Mouse (Mus musculus): ENCODE results near the gene Shb.
A peak's percentile ranks its signal among the peaks of the same experiment; 100 is the strongest.

The Shb gene

DNA sequence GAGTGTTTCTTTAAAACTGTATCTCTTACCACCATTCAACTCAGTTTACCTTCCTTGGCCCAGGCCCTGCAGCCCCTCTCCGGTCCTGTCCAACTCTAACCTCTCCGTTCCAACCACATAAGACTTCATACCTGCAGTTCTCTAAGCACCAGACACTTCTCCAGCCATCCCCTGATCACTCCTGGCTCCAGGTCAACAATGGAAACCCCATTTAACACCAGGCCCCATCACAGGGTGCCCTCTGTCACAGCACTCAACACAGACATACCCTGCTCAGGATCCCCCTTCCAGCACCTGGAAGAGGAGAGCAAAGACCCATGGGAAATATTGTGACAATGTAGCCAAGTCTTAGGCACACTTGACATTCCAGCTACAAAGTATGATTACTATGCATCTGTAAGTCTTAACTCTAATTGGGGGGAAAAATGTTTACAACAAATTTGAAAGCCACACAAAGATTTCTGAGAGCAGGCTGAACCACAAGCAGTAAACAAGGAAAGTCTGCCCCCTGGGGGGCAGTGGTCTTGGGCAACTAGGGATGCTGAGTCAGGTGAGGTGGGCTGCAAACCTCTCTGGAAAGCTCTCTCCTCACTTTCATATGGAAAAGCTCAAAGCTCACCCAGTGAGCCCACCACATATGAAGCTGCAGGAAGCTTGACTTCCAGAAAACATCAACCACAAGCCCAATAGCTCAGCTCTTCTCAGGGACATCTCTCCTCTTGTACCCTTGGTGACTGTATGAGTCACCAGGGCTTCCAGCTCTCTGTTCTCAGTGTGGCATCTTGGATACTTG is 4.5 kb downstream of the Shb start:
- DNase-seq (ENCODE audit: low spot score in 2 of 2), result no peak

DNA sequence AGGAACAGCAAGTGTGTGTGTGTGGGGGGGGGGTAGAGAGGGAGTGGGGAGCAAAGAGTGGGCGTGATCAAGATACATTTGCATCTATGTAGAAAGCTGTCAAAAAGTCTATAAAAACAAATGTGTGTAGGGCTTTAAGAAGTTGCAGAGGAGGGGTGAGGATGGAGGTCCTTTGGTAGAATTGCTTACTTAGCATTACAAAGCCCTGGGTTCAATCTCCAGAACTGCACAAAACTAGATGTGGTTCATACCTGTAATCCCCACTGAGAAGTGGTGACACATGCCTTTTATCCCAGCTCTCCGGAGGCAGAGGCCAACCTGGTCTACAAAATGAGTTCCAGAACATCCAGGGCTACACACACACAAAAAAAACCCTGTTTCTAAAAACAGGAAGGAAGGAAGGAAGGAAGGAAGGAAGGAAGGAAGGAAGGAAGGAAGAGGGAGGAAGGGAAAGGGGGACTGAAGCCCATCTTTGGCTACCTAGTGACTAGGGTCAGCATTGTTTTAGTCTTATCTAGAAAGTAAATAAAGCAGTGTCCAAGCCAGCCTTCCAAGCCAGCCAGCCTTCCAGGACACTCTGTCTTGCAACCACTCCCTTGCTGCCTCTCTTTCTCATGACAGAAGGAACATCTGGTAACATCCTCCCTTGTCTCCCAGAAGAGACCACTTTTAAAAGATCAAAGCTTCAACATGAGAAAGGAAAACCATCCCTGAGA is 5.3 kb downstream of the Shb start:
- DNase-seq (ENCODE audit: low spot score in 2 of 2), result no peak

DNA sequence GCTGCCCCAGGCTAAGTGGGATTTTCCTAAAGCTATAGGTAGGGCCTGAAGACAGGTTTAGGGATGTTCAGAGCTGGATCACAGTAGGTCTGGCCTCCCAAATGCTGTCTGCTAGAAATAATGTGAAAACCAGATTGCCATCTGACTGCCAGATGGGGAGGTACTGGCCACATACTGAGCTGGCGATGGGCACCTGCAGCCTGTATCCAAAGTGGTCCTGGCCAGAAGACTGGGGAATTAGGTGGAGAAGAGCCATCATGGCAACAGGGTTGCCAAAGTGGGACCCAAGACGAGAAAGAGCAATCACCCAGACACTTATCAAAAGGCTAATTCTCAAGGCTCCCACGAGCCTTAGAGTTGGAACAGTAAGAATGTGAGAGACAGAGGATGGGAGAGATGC is 6.1 kb downstream of the Shb start:
- DNase-seq (ENCODE audit: low spot score in 2 of 2), result no peak

DNA sequence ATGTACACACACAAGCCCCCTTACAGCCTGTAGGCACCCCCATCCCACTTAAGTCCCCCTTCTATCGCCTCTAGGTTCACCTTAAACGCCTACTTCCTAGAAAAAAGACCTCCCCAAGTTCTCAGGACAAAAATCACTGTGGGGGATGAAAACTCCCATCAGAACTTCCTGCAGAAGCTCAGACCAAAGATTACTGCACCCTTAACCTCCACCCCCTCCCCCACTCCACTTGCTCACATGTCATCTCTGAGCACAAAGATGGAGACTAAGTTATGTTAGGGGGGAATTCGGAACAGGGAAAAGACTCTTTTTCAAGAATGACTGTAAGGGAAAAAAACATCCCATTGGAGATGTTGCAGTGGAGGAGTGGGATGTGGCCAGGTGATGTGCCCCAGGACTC is 6.7 kb downstream of the Shb start:
- DNase-seq (ENCODE audit: low spot score in 2 of 2), result no peak

DNA sequence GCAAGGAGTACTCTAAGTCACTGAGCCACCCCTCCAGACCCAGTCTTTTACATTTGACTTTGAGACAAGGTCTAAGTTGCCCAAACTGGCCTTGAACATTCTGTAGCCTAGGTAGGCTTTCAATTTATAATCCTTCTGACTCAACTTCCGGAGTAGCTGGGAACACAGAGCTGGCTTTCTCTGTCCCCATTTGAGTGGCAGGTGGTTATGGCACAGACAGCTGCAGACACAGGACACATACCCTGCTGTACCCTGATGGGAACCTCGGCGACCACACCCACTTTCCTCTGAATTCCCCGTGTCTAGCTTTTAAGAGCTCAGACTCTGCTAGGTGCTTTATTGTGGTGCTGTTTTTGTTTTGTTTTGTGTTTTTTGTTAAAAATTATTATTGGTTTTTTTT is 7.7 kb downstream of the Shb start:
- no peak for DNase-seq (ENCODE audit: low spot score in 2 of 2)

DNA sequence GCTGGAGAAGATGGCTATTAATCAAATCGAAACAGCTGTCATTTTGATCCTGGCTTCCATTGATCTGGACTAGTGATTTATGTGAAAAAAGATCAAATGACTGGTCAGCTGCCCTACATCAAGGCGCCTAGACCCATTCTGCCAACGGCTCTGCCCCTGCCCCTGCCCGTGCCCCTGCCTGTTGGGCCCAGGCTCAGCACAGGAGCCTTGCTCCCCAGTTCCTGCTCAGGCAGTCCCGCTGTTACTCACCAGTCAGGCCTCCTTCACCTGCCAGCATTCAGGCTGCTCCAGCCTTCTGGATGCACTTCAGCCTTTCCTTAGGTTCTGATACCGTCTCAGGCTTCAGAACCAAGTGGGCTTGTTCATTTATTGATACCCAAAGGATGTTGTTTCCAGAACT is 8.9 kb downstream of the Shb start:
- DNase-seq (ENCODE audit: low spot score in 2 of 2), result no peak

DNA sequence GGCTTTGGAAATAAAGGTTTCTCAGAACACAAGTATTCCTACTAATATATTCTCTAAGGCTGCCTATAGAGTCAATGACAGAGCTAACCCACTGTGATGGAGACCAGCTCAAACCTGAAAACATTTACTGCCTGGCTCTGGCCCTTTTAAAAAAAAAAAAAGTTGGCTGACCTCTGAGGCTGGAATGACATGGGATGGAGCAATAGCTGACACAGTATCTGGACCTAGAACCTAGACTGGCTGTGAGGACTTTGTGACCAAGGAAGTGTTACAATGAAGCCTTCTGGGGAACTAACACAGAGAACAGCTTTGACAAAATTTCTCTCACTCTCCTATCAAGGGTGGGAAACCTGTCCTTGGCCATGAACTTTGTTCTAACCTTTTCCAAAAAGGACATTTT is 9.3 kb downstream of the Shb start:
- no peak for DNase-seq (ENCODE audit: low spot score in 2 of 2)

DNA sequence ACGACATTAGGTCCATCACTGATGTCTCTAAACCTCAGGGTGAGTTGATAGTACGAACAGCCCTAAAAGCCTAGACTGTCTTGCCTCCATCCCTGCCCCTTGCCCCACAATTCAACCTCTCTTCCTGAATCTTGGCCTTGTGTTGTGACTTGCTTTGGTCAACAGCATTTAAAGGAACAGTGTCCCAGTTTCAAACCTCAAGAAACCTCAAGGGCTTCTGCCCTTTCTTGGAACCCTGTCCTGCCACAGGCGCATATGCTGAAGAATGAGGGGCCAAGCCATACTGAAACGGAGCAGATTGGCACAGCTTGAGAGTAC is 9.7 kb downstream of the Shb start:
- DNase-seq (ENCODE audit: low spot score in 2 of 2), result no peak

DNA sequence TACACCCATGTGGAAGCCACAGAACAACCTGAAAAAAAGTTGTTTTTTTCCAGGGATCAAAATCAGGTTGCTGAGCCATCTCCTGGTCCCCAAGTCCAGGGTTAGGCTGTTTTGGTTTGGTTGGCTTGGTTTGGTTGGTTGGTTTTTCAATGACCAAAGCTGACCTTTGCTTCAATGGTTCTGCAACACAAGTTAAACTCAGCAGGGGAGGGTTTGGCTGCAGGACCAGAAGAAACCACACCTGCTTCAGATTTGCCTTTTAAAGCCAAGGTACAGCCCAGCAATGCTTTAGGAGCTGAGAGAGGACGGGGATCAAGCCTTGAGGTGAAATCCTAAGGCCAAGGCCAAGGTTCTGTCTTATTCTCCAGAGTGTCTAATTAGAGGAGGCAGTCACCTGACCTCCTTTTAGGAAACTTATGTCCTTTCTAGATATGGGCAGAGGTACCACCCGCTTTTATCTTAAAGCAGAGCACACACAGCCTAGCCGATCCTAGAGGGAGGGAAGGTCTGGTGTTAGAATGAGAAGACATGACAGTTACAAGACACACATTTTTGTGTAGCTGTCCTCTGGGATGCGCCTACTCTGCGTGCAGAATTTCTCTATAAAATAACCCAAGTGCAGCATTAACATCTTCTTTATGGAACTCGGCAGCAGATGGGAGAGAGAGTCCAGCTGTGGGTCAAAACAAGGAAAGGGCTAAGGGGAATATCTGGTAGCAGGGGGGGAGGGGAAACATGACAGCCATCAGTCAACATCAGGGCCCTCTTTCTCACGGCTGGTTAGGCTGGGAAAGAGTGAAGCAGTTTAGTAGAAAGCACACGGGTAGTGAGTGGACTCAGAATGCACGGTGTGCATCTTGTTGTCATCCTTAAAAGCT is 10.3 kb downstream of the Shb start:
- no peak for DNase-seq (ENCODE audit: low spot score in 2 of 2)

DNA sequence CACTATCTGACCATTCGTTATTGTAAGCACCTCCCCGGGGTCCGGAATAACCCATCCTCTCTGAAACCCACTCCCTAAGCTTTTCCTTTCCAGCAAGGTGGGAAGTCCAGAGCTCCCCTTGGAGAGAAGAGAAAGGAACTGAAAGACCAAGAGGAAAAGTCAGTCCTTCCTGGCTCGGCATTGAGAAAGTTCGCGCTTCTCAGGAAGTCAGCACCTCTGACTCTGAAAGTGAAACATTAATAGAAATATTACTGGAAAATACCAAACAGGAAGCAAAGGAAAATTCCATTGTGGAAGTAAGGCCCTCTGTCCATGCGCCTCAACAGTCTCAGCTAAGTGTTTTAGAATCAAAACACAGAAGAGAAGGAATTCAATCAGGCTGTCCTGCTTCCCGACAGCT is 11.9 kb downstream of the Shb start:
- DNase-seq (ENCODE audit: low spot score in 2 of 2), result no peak

DNA sequence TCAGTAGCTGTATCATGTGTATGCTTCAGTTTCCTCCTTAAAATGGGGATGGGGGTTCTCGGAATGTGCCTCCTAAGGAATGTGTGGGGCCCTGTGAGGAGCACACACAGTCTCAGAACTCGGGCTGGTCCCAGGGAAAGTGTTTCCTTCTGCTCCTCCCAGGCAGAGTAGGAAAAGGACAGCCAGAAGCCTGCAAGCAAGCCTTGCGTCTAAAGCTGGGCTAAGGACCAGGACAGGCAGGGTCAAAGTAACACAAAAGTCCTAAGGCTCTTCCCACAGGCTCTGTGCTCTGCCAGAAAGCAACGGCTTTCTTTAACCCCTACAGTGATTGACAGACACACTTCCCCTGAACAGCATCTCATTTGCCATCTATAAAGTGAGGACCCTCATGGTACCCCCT is 14.9 kb downstream of the Shb start:
- DNase-seq (ENCODE audit: low spot score in 2 of 2), result no peak

DNA sequence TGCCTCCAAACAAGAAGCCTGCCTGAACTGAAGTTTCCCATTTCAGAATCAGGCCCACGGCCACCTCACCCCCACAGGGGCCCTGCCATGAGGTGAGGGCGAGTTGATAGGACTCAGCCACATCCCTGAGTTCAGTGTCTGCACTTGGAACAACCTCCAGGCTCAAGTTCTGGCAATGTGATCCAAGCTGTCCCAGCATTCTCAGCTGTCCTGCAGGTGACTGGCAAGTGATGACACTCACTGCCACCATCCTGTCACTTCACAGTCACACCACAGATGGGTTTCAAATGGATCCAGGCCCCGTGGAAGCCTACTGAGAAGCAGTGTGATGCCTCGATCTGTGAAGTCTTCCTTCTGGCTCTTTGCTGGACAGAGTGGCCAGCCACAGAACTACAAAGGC is 16.4 kb downstream of the Shb start:
- no peak for DNase-seq (ENCODE audit: low spot score in 2 of 2)

DNA sequence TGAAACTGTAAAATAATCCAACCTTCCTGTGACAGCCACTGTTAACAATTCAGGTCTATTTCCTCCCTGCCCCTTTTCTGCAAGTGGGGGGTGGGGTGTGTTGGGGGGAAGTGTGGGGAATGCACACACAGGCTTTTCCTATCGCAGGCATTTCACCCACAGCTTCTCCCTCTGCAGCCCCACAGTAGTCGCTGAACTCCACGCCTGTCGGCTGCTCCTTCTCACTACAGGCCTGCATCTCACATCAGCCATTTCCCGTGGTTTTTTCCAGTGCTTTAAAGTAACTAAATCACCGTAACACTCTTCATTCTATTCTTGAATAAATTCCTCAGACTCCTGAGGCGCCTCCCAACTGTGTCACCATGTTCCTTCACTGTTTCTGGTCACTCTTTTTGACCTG is 17.9 kb downstream of the Shb start:
- DNase-seq (ENCODE audit: low spot score in 2 of 2), result no peak

DNA sequence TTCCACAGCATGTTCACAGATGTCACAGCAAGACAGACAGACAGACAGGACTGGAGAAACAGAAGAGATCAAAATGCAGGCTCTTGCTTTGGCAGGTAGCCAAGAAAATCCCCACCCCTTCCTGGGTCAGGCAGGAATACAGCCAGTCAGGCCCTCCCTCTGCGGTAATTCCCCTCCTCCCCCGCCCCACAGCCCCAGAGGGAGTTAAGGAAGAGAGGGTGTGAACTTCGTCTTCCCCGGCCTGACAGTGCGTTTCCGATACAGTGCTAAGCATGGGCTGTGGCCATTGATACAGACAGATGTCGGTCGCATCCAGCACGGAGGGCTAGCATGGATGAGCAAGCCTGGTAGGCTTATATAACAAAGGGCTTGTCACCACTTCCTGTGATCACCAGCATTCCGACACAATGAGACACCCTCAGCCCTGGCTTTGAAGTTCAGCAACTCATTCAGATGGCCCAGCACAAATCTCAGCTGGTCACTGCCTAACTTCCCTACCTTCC is 18.4 kb downstream of the Shb start:
- peak; percentile 74 to 80 for DNase-seq (ENCODE audit: low spot score in 2 of 2)

DNA sequence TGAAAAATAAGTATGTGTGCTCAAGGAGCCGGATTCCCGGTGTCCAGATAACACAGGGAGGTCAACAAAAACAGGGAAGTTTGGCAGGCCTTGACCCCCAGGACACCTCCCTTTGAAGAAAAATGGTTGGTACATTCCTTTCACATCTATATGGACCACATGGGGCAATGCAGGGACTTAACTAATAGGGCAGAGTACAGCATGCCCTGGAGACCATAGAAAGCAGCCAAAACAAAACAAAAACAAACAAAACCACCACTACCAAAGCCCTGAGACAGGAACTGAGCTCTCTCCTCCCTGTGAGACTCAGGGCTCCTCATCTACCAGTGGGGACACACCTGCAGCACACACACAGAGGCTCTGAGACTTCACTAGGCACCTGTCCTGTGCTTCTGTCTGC is 18.9 kb downstream of the Shb start:
- DNase-seq (ENCODE audit: low spot score in 2 of 2), result no peak

DNA sequence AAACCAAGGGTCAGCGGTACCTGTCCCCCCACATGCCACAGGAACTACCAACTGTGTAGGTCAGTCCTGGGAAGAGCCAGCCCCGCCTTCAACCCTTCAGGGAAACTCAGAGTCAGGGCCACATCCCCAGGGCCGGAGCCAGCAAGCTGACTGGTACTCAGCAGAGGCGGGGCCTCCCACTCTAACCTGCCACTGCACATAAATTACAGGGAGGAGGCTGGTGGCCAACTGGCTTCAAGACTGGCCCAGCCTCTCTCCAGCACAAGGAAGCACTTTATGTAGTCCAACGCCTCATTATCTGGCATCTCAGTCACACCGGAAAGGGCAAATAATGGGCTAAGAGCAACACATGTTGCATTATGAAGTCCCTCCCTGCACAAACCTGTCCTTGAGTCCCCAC is 22.1 kb downstream of the Shb start:
- no peak for DNase-seq (ENCODE audit: low spot score in 2 of 2)

DNA sequence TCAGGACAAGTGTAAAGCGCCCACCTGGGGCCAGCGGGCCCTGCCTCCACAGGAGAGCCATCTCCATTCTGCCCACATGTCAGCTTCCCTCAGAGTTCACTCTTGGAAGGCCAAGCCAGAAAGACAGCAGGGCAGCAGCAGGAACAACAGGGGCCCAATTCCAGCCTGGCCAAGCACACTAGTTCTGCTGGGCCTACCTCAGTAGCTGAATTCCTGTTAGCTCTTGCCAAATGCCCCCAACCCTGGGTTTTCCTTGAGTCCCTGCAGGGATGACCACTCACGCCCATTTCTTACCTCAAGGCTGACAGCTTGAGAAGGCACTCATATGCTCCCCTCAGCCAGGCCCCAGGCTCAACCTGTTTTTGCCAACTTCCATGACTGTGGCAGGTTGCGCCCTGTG is 22.9 kb downstream of the Shb start:
- DNase-seq (ENCODE audit: low spot score in 2 of 2), result no peak

DNA sequence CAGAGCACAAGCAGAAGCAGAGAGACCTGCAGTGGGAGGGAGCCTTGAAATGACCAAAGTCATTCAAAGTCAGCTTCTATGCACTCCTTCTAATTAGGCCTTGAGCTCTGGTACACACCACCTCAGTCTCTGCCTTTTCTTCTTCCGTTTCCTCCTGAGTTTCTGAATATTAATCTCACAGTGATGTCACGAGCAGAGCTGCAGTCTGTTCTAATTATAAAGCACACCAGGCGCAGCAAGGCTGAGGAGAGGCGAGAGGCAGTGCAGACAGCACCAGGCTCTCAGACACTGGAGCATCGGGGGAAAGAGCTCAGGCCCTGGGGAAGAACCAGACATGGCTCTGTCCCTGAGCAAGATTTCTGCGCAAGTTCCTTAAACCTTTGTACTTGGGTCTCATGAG is 23.8 kb downstream of the Shb start:
- DNase-seq (ENCODE audit: low spot score in 2 of 2), result no peak

DNA sequence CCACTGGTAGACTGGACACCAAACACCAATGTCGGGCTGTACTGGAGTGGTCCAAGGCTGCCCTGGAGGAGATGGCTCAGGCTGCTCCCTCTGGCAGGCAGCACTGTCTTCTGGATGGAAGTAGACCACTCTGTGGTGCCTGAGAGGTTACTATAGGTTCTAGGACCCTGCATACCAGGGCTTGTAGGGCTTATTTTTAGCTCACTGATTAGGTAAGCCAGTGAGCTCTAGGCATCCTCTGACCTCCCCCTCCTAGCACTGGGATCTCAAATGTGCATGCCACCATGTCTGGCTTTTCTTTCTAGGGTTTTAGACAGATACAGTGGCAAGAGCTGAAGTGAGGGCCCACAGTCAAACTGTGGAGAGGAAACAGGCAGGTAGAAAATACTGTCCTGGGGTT is 24.8 kb downstream of the Shb start:
- DNase-seq (ENCODE audit: low spot score in 2 of 2), result no peak

DNA sequence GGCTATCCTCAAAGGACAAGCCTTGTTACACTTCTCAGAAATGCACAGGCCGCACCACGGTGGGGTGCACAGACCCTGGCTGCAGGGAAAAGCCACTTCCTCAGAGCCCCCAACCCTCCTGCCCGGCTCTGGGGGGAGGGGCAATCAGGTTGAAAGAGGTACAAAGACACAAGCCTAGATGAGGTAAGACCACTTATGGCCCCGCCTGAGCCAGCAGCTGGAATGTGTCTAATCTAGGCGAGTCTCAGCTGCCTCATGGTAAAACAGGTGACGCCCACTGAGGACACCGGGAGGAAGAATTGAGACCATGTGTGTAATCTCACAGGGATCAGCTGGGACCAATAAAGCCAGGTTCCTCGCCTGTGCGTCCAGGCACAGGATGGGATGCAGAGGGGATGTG is 25.2 kb downstream of the Shb start:
- no peak for DNase-seq (ENCODE audit: low spot score in 2 of 2)

DNA sequence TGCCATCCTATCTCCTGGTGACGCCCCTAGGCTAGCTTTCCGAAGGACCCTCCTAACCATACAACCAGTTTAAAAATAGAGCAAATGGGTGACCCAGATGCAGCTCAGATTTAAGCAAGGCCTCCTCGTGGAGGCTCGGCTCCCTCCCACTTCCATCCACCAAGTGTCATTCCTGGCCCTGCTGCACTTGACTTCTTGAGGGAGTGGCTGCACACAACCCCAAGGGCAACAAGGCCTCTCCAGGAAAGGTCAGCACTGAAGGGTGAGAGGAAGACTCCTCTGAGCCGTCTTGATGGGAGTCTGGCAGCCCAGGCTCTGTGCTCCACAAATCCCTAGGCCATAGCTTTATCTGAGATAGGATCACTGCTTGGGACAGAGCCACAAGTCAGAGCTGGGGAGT is 25.7 kb downstream of the Shb start:
- DNase-seq (ENCODE audit: low spot score in 2 of 2), result no peak

DNA sequence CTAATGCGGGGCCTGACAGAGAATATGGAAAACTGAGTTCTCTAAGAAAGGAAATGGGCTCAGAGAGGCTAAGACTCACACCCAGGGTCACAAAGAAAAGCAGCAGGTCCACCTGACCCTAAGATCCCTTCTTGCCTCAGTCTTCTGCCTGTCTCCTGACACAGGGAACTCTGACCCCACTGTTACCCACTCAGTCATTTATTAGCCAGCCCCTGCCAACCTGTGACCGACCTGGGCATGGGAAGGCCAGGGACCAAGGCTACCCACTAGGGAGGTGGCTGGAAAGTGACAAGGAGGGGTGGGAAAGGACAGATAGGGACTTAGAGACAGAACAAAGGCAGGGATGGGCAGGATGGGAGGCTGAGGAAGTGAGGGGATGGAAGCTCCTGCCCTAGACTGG is 26.6 kb downstream of the Shb start:
- DNase-seq (ENCODE audit: low spot score in 2 of 2), result no peak

DNA sequence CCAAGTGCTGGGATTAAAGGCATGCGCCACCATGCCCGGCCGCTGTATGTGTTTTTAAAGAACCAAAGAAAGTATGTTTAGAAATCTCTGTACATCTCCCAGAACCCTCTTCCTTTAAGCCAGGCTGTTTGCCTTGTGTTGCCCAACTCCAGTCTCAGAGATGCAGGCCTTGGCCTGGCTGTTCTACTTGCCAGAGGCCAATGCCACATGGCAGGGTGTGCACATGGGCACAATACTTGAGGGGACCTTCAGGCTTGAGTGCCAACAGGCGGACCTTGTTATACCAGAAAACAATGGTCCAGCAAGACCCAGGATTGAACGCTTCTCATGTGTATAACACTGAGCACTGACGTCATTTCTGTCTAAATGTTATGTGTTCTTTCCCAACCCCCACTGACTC is 27.1 kb downstream of the Shb start:
- no peak for DNase-seq (ENCODE audit: low spot score in 2 of 2)
